Comparison of ENCODE assay signal across 10 mouse cellular contexts in genomic region chr4:55721834-55722233, GRCm38 (mm10).
DNase-seq lines count a peak whose midpoint lies in the region; ATAC-seq and TF ChIP-seq lines count a peak whose summit lies in the region.
"Had no signal": no experiment of that assay in that cellular context is flagged by ENCODE, and none has a peak within 500 bp of the region (broad histone marks: within the 10 kb centered on the region; RNA-seq: fewer than 3 reads in every experiment).

No protein-coding gene starts in this region.

- ATAC-seq in intestine, embryonic 15.5 days: peak; percentile 20; the same call in 1 of the 2 replicates
- ATAC-seq in intestine, embryonic 16.5 days: no peak
- ATAC-seq in lung, embryonic 16.5 days (ENCODE audit: low read depth): peak; percentile 88

- H3K4me2 ChIP-seq in intestine, embryonic 15.5 days (replicated peaks): no peak overlapping the region
- no peak overlapping the region for H3K4me2 ChIP-seq in intestine, embryonic 16.5 days (ENCODE audit: low read depth, low read length)
- no peak overlapping the region for H3K4me2 ChIP-seq in lung, embryonic 16.5 days (ENCODE audit: low read depth, low read length)

- no peaks in the 10 kb centered on the region for H3K9me3 ChIP-seq in intestine, embryonic 15.5 days
- no peaks in the 10 kb centered on the region for H3K9me3 ChIP-seq in intestine, embryonic 16.5 days (ENCODE audit: control insufficient read depth, low read length)
- H3K9me3 ChIP-seq in lung, embryonic 16.5 days (ENCODE audit: control insufficient read depth, low read length): no peaks in the 10 kb centered on the region

- no peaks in the 10 kb centered on the region for H3K36me3 ChIP-seq in intestine, embryonic 15.5 days
- H3K36me3 ChIP-seq in intestine, embryonic 16.5 days (ENCODE audit: control insufficient read depth, insufficient read depth, low read length): no peaks in the 10 kb centered on the region
- H3K36me3 ChIP-seq in lung, embryonic 16.5 days (ENCODE audit: control insufficient read depth, insufficient read depth, low read length): no peaks in the 10 kb centered on the region
- H3K36me3 ChIP-seq: G1E had no signal

- no peak overlapping the region for H3K4me3 ChIP-seq in intestine, embryonic 15.5 days (replicated peaks)
- no peak overlapping the region for H3K4me3 ChIP-seq in intestine, embryonic 16.5 days (ENCODE audit: low read length)
- H3K4me3 ChIP-seq in lung, embryonic 16.5 days (ENCODE audit: low read length): no peak overlapping the region
- H3K4me3 ChIP-seq in left cerebral cortex, adult 2 months: no peak overlapping the region

- intact Hi-C loops in gastrocnemius, postnatal 14 days (cut with DNase I; ENCODE audit: low total_unique reads): no loop called here
- intact Hi-C loops in left cerebral cortex, postnatal 14 days (cut with DNase I): no loop called here
- intact Hi-C loops in left cerebral cortex, adult 2 months (cut with DNase I): no loop called here

- WGBS in intestine, embryonic 15.5 days: 29% methylated on average over 2 of the region's 2 CpGs
- WGBS in intestine, embryonic 16.5 days: 32% methylated on average over 2 of the region's 2 CpGs
- 8% methylated on average over 2 of the region's 2 CpGs for whole genome bisulfite sequencing in lung, embryonic 16.5 days

- no peak overlapping the region for H3K27ac ChIP-seq in intestine, embryonic 15.5 days
- H3K27ac ChIP-seq in intestine, embryonic 16.5 days (ENCODE audit: low read length): no peak overlapping the region
- peak overlapping the region; percentile 71 for H3K27ac ChIP-seq in lung, embryonic 16.5 days (ENCODE audit: low read length)
- no peak overlapping the region for H3K27ac ChIP-seq in left cerebral cortex, adult 2 months

- peak; percentile 66 for DNase-seq in adipocyte (ENCODE audit: low spot score)
- peak; percentile 46 for DNase-seq in gastrocnemius, postnatal 14 days
- DNase-seq in embryo, embryonic 11 days: no peak
- DNase-seq in left cerebral cortex, postnatal 14 days (ENCODE audit: low spot score in 2 of 2): no peak
- DNase-seq in left cerebral cortex, adult 2 months (ENCODE audit: extremely low spot score in 1 of 2, low spot score in 2 of 2): no peak
- DNase-seq: right cerebral cortex, postnatal 14 days had no signal

- H3K9ac ChIP-seq in intestine, embryonic 15.5 days: no peak overlapping the region
- no peak overlapping the region for H3K9ac ChIP-seq in intestine, embryonic 16.5 days (ENCODE audit: low read depth, low read length)
- H3K9ac ChIP-seq in lung, embryonic 16.5 days (ENCODE audit: low read length): no peak overlapping the region

- H3K27me3 ChIP-seq in intestine, embryonic 15.5 days (replicated peaks): no peaks in the 10 kb centered on the region
- no peaks in the 10 kb centered on the region for H3K27me3 ChIP-seq in intestine, embryonic 16.5 days (replicated peaks; ENCODE audit: control insufficient read depth, insufficient read depth, low read length)
- H3K27me3 ChIP-seq in lung, embryonic 16.5 days (ENCODE audit: control insufficient read depth, insufficient read depth, low read depth, low read length): peaks cover 9% of the 10 kb centered on the region; the same call in 1 of the 2 replicates

- TF ChIP-seq CTCF in left cerebral cortex, adult 2 months (IDR thresholded peaks at IDR 0.05): no peak

- H3K4me1 ChIP-seq in intestine, embryonic 15.5 days (replicated peaks): no peaks in the 10 kb centered on the region
- H3K4me1 ChIP-seq in intestine, embryonic 16.5 days (ENCODE audit: control insufficient read depth, insufficient read depth, low read length): peaks cover 4% of the 10 kb centered on the region; the same call in 1 of the 2 replicates
- H3K4me1 ChIP-seq in lung, embryonic 16.5 days (replicated peaks; ENCODE audit: control insufficient read depth, insufficient read depth, low read length): peaks cover 18% of the 10 kb centered on the region

Comparison
In these comparisons a context has a peak if more than half of its experiments do, and no peak if none do; other contexts are left out.
1. DNase-seq: peak in adipocyte (single experiment) and gastrocnemius, postnatal 14 days (single experiment); none in embryo, embryonic 11 days (single experiment), left cerebral cortex, postnatal 14 days (0 of 2) and left cerebral cortex, adult 2 months (0 of 2).